In the genomic region with DNA sequence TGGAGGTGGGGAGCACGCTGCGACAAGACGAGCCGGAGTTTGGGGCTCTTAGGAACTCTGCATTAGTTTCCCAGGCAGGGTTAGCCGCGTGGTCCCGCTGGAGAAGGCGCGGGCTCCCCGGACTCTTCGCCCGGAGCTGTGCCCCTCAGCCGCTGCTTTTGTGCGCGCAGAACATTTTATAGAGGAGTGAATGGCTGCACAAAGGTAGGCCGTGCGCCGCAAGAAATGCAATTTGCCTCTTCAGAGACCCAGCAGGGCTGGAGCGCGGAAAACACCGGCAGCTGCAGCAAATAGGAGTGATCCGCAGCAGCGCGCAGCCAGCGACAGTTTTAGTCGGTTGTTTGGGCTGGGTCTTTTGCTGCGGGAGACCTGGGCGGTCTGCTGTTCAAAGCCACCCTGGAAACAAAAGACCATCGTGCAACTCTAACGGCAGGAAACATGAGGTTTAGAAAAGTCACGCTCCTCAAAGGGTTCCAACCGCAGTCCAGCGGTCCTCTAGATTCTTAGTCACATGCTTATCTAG, we compare ENCODE assay signal across 7 mouse cellular contexts. TPM values are rescaled to one million over a fixed set of nuclear protein-coding genes. Genes with fewer than 3 reads are reported as not detected.
A peak's percentile ranks its signal among the peaks of the same experiment; 100 is the strongest.
DNase-seq lines count a peak whose midpoint lies in the region; ATAC-seq lines count a peak whose summit lies in the region.

Gene Zfp800 (minus strand): TSS at position 325 of the 523 bp plus-strand sequence.

- H3K9ac ChIP-seq in lung, embryonic 16.5 days (ENCODE audit: low read length): peak within 1 kb of the TSS; percentile 29; the same call in 1 of the 2 replicates
- H3K9ac ChIP-seq in forebrain, embryonic 14.5 days (ENCODE audit: low read length): peak within 1 kb of the TSS; percentile 66
- peak within 1 kb of the TSS; percentile 54 for H3K9ac ChIP-seq in intestine, embryonic 16.5 days (ENCODE audit: low read depth, low read length)

- H3K4me2 ChIP-seq in lung, embryonic 16.5 days (ENCODE audit: low read depth, low read length): peak within 1 kb of the TSS; percentile 67
- H3K4me2 ChIP-seq in forebrain, embryonic 14.5 days (ENCODE audit: low read length): peak within 1 kb of the TSS; percentile 81
- peak within 1 kb of the TSS; percentile 90 for H3K4me2 ChIP-seq in intestine, embryonic 16.5 days (ENCODE audit: low read depth, low read length)

- H3K36me3 ChIP-seq in lung, embryonic 16.5 days (ENCODE audit: control insufficient read depth, insufficient read depth, low read length): no peaks in the 10 kb centered on the region
- H3K36me3 ChIP-seq in forebrain, embryonic 14.5 days (ENCODE audit: control insufficient read depth, insufficient read depth, low read length): no peaks in the 10 kb centered on the region
- H3K36me3 ChIP-seq in intestine, embryonic 16.5 days (ENCODE audit: control insufficient read depth, insufficient read depth, low read length): no peaks in the 10 kb centered on the region

- peak within 1 kb of the TSS; percentile 45 for H3K4me3 ChIP-seq in lung, embryonic 16.5 days (ENCODE audit: low read length)
- H3K4me3 ChIP-seq in forebrain, embryonic 14.5 days (ENCODE audit: low read depth, low read length): peak within 1 kb of the TSS; percentile 43
- peak within 1 kb of the TSS; percentile 51 for H3K4me3 ChIP-seq in intestine, embryonic 16.5 days (ENCODE audit: low read length)

- no peak for DNase-seq in lung, adult 18-20 months
- DNase-seq in adrenal gland, postnatal 36 days: peak; percentile 9 to 17
- peak; percentile 72 for DNase-seq in forebrain, embryonic 14.5 days (ENCODE audit: low spot score)
- peak; percentile 33 for DNase-seq in thymus, postnatal 0 days (ENCODE audit: low spot score)

- 1% methylated on average over 33 of the region's 33 CpGs for WGBS in lung, embryonic 16.5 days
- under 1% methylated on average over 33 of the region's 33 CpGs for WGBS in forebrain, embryonic 14.5 days
- WGBS in intestine, embryonic 16.5 days: 1% methylated on average over 33 of the region's 33 CpGs

- peaks cover 20% of the 10 kb centered on the region for H3K27me3 ChIP-seq in lung, embryonic 16.5 days (ENCODE audit: control insufficient read depth, insufficient read depth, low read depth, low read length)
- H3K27me3 ChIP-seq in forebrain, embryonic 14.5 days (replicated peaks; ENCODE audit: control insufficient read depth, insufficient read depth, low read length): peaks cover 6% of the 10 kb centered on the region; the same call in 1 of the 2 replicates
- peaks cover 8% of the 10 kb centered on the region; the same call in 1 of the 2 replicates for H3K27me3 ChIP-seq in intestine, embryonic 16.5 days (replicated peaks; ENCODE audit: control insufficient read depth, insufficient read depth, low read length)

- 0 out of 2 replicates have a peak, but pooled peaks cover 5% of the 10 kb centered on the region for H3K4me1 ChIP-seq in lung, embryonic 16.5 days (replicated peaks; ENCODE audit: control insufficient read depth, insufficient read depth, low read length)
- peaks cover 12% of the 10 kb centered on the region for H3K4me1 ChIP-seq in forebrain, embryonic 14.5 days (ENCODE audit: control insufficient read depth, insufficient read depth, low read length)
- peaks cover 8% of the 10 kb centered on the region for H3K4me1 ChIP-seq in intestine, embryonic 16.5 days (ENCODE audit: control insufficient read depth, insufficient read depth, low read length)

- 0 out of 2 replicates have a peak, but pooled peaks cover 4% of the 10 kb centered on the region for H3K9me3 ChIP-seq in lung, embryonic 16.5 days (ENCODE audit: control insufficient read depth, low read length)
- 0 out of 2 replicates have a peak, but pooled peaks cover 3% of the 10 kb centered on the region for H3K9me3 ChIP-seq in forebrain, embryonic 14.5 days (replicated peaks; ENCODE audit: control insufficient read depth, low read length)
- H3K9me3 ChIP-seq in intestine, embryonic 16.5 days (ENCODE audit: control insufficient read depth, low read length): peaks cover 12% of the 10 kb centered on the region; the same call in 1 of the 2 replicates

- 0 out of 2 replicates have a peak, but pooled peaks have one; percentile 20 for ATAC-seq in lung, embryonic 16.5 days (ENCODE audit: low read depth)
- ATAC-seq in forebrain, embryonic 14.5 days: peak; percentile 64
- ATAC-seq in intestine, embryonic 16.5 days: peak; percentile 38; the same call in 1 of the 2 replicates
- ATAC-seq in megakaryocyte-erythroid progenitor cell, adult 5-6 weeks (replicated peaks; ENCODE audit: low FRiP score, low TSS enrichment, poor library complexity, severe bottlenecking): peak; percentile 51

- no peak within 1 kb of the TSS for H3K27ac ChIP-seq in lung, embryonic 16.5 days (ENCODE audit: low read length)
- H3K27ac ChIP-seq in forebrain, embryonic 14.5 days (ENCODE audit: low read depth, low read length): peak within 1 kb of the TSS; percentile 76
- no peak within 1 kb of the TSS for H3K27ac ChIP-seq in intestine, embryonic 16.5 days (ENCODE audit: low read length)

RNA-seq across cellular contexts. Expression of gene Zfp800, which starts in this region (rescaled TPM):
- 18.0 and 18.9 TPM in 2 replicates for polyA plus RNA-seq in lung, embryonic 16.5 days (2015; fragmentation: Nextera tagmentation; extraction: Ambion mirVana)
- total RNA-seq in adrenal gland, postnatal 36 days (2021): 10 to 100 TPM; 25.5 to 27.5 TPM
- polyA plus RNA-seq in forebrain, embryonic 14.5 days (2014; fragmentation: Nextera tagmentation; extraction: Ambion mirVana): 19.6 and 23.9 TPM in 2 replicates
- polyA plus RNA-seq in intestine, embryonic 16.5 days (2015; fragmentation: Nextera tagmentation; extraction: Ambion mirVana): 22.6 and 23.2 TPM in 2 replicates
- total RNA-seq in megakaryocyte-erythroid progenitor cell, adult 5-6 weeks (2014; fragmentation: Nextera tagmentation): 73.2 and 81.9 TPM in 2 replicates
- total RNA-seq in megakaryocyte-erythroid progenitor cell, adult 5-6 weeks (2017): 112 and 158 TPM in 2 replicates
- 35.4 and 37.6 TPM in 2 replicates for polyA plus RNA-seq in thymus, postnatal 0 days (2015; fragmentation: Nextera tagmentation; extraction: Ambion mirVana)

Comparison
In these comparisons a context has a peak if more than half of its experiments do, and no peak if none do; other contexts are left out.
1. DNase-seq: peak in adrenal gland, postnatal 36 days (2 of 2), forebrain, embryonic 14.5 days (single experiment) and thymus, postnatal 0 days (single experiment); none in lung, adult 18-20 months (0 of 2).
2. Peak in every context shown above with its lines, with median percentiles within 50 percentile points of each other: ATAC-seq, H3K4me2 ChIP-seq, H3K4me3 ChIP-seq and H3K9ac ChIP-seq.